Comparison of ENCODE assay signal across 12 mouse cellular contexts in the genomic region with DNA sequence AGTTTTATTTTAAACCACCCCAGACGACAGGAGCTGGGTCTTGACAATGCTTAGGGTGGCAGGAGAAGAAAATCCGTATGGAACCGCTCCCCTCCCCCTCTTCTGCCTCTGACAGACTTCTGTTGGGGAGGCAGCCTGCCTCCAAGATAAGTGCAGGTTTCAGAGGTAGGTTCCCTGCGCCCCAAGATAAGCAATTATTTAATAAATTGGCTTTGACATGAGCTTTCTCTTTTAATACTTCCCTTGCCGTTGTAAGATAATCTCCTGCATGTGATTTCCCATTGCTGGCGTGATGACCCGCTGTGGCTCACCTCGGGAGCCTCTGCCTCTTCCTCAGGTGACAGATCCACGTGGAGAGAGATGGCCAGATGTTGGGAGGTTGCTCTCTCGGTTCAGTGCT.
DNase-seq lines count a peak whose midpoint lies in the region; ATAC-seq lines count a peak whose summit lies in the region.
"Had no signal": no experiment of that assay in that cellular context is flagged by ENCODE, and none has a peak within 500 bp of the region (broad histone marks: within the 10 kb centered on the region; RNA-seq: fewer than 3 reads in every experiment).

No protein-coding gene starts in this region.

- peak overlapping the region; percentile 30; the same call in 1 of the 2 replicates for H3K9ac ChIP-seq in heart, embryonic 16.5 days (ENCODE audit: low read length)
- 0 out of 2 replicates have a peak overlapping the region, but pooled peaks have one; percentile 23 for H3K9ac ChIP-seq in midbrain, embryonic 14.5 days (replicated peaks; ENCODE audit: low read length)
- H3K9ac ChIP-seq in midbrain, embryonic 11.5 days (ENCODE audit: low read length) = no peak overlapping the region
- H3K9ac ChIP-seq in intestine, embryonic 14.5 days (ENCODE audit: low read length) = no peak overlapping the region; the same call in 1 of the 2 replicates
- no peak overlapping the region for H3K9ac ChIP-seq in stomach, embryonic 16.5 days (ENCODE audit: low read length)

- H3K36me3 ChIP-seq in heart, embryonic 16.5 days (ENCODE audit: control insufficient read depth, insufficient read depth) = no peaks in the 10 kb centered on the region
- no peaks in the 10 kb centered on the region for H3K36me3 ChIP-seq in midbrain, embryonic 14.5 days (ENCODE audit: control insufficient read depth, insufficient read depth, low read length)
- H3K36me3 ChIP-seq in midbrain, embryonic 11.5 days (ENCODE audit: control insufficient read depth, insufficient read depth, low read length) = no peaks in the 10 kb centered on the region
- H3K36me3 ChIP-seq in intestine, embryonic 14.5 days (ENCODE audit: control insufficient read depth, insufficient read depth, low read length) = no peaks in the 10 kb centered on the region
- no peaks in the 10 kb centered on the region for H3K36me3 ChIP-seq in stomach, embryonic 16.5 days (ENCODE audit: control insufficient read depth, insufficient read depth, low read length)

- WGBS in heart, embryonic 16.5 days = 17% methylated on average over 10 of the region's 10 CpGs
- WGBS in midbrain, embryonic 14.5 days = 27% methylated on average over 10 of the region's 10 CpGs
- 37% methylated on average over 10 of the region's 10 CpGs for WGBS in midbrain, embryonic 11.5 days
- 24% methylated on average over 10 of the region's 10 CpGs for WGBS in intestine, embryonic 14.5 days
- 28% methylated on average over 10 of the region's 10 CpGs for WGBS in stomach, embryonic 16.5 days

- peak overlapping the region; percentile 48 for H3K4me2 ChIP-seq in heart, embryonic 16.5 days (ENCODE audit: low read depth, low read length)
- no peak overlapping the region for H3K4me2 ChIP-seq in midbrain, embryonic 14.5 days (ENCODE audit: low read length)
- H3K4me2 ChIP-seq in midbrain, embryonic 11.5 days = no peak overlapping the region
- peak overlapping the region; percentile 26 for H3K4me2 ChIP-seq in intestine, embryonic 14.5 days (ENCODE audit: low read length)
- peak overlapping the region; percentile 33 for H3K4me2 ChIP-seq in stomach, embryonic 16.5 days (ENCODE audit: low read depth, low read length)

- no peaks in the 10 kb centered on the region for H3K27me3 ChIP-seq in heart, embryonic 16.5 days (ENCODE audit: control insufficient read depth, insufficient read depth, low read length)
- peaks cover 12% of the 10 kb centered on the region; the same call in 1 of the 2 replicates for H3K27me3 ChIP-seq in midbrain, embryonic 14.5 days (ENCODE audit: control insufficient read depth, insufficient read depth, low read length)
- H3K27me3 ChIP-seq in midbrain, embryonic 11.5 days (ENCODE audit: control insufficient read depth, insufficient read depth, low read length) = 0 out of 2 replicates have a peak, but pooled peaks cover 5% of the 10 kb centered on the region
- H3K27me3 ChIP-seq in intestine, embryonic 14.5 days (replicated peaks; ENCODE audit: control insufficient read depth, insufficient read depth, low read length) = no peaks in the 10 kb centered on the region
- H3K27me3 ChIP-seq in stomach, embryonic 16.5 days (ENCODE audit: control insufficient read depth, insufficient read depth, low read length) = no peaks in the 10 kb centered on the region

- no peak overlapping the region for H3K27ac ChIP-seq in heart, embryonic 16.5 days (ENCODE audit: low read length)
- H3K27ac ChIP-seq in midbrain, embryonic 14.5 days (replicated peaks; ENCODE audit: low read depth, low read length) = no peak overlapping the region
- no peak overlapping the region for H3K27ac ChIP-seq in midbrain, embryonic 11.5 days (ENCODE audit: low read depth, low read length)
- H3K27ac ChIP-seq in intestine, embryonic 14.5 days (ENCODE audit: low read depth) = no peak overlapping the region
- no peak overlapping the region for H3K27ac ChIP-seq in stomach, embryonic 16.5 days (ENCODE audit: low read length)
- H3K27ac ChIP-seq: left cerebral cortex, adult 2 months had no signal

- intact Hi-C loops in heart, postnatal 25 days (cut with DNase I) = loop anchor here (1.0 kb wide), 1 partner anchor 45 kb away; no protein-coding TSS in a partner anchor
- intact Hi-C loops in left cerebral cortex, postnatal 14 days (cut with DNase I) = no loop called here

- DNase-seq in heart, postnatal 25 days (ENCODE audit: low spot score) = no peak
- DNase-seq in midbrain, embryonic 14.5 days = no peak
- DNase-seq in midbrain, embryonic 11.5 days (ENCODE audit: low spot score, missing footprints) = no peak
- no peak for DNase-seq in intestine, embryonic 14.5 days (ENCODE audit: low spot score)
- DNase-seq in left cerebral cortex, postnatal 14 days (ENCODE audit: low spot score in 2 of 2) = no peak
- DNase-seq: cerebellum, adult 2 months; lung, postnatal 14 days; thymus, postnatal 25 days had no signal

- ATAC-seq in heart, embryonic 16.5 days (replicated peaks; ENCODE audit: extremely low read depth, insufficient read depth, low FRiP score) = no peak
- no peak for ATAC-seq in midbrain, embryonic 14.5 days (ENCODE audit: low FRiP score, low TSS enrichment)
- ATAC-seq in midbrain, embryonic 11.5 days (ENCODE audit: low FRiP score) = no peak
- no peak for ATAC-seq in intestine, embryonic 14.5 days (replicated peaks; ENCODE audit: low FRiP score, low TSS enrichment, low read depth)
- ATAC-seq in stomach, embryonic 16.5 days (ENCODE audit: insufficient read depth, low FRiP score) = no peak

- H3K4me1 ChIP-seq in heart, embryonic 16.5 days (ENCODE audit: control insufficient read depth, insufficient read depth, low read length) = peaks cover 4% of the 10 kb centered on the region; the same call in 1 of the 2 replicates
- H3K4me1 ChIP-seq in midbrain, embryonic 14.5 days (ENCODE audit: control insufficient read depth, insufficient read depth, low read length) = peaks cover 7% of the 10 kb centered on the region; the same call in 1 of the 2 replicates
- H3K4me1 ChIP-seq in midbrain, embryonic 11.5 days (ENCODE audit: control insufficient read depth, insufficient read depth, low read length) = no peaks in the 10 kb centered on the region
- H3K4me1 ChIP-seq in intestine, embryonic 14.5 days (replicated peaks; ENCODE audit: control insufficient read depth, insufficient read depth, low read length) = peaks cover 6% of the 10 kb centered on the region; the same call in 1 of the 2 replicates
- H3K4me1 ChIP-seq in stomach, embryonic 16.5 days (ENCODE audit: control insufficient read depth, insufficient read depth, low read length) = no peaks in the 10 kb centered on the region

- H3K4me3 ChIP-seq in heart, embryonic 16.5 days (ENCODE audit: low read length) = peak overlapping the region; percentile 19
- H3K4me3 ChIP-seq in midbrain, embryonic 14.5 days (replicated peaks; ENCODE audit: low read depth, low read length) = no peak overlapping the region
- no peak overlapping the region for H3K4me3 ChIP-seq in midbrain, embryonic 11.5 days (ENCODE audit: low read depth, low read length)
- H3K4me3 ChIP-seq in intestine, embryonic 14.5 days (ENCODE audit: low read depth, low read length) = no peak overlapping the region
- H3K4me3 ChIP-seq in stomach, embryonic 16.5 days (replicated peaks; ENCODE audit: low read length) = no peak overlapping the region
- H3K4me3 ChIP-seq: left cerebral cortex, adult 2 months; myocyte had no signal

- no peaks in the 10 kb centered on the region for H3K9me3 ChIP-seq in heart, embryonic 16.5 days (replicated peaks; ENCODE audit: control insufficient read depth, low read length)
- no peaks in the 10 kb centered on the region for H3K9me3 ChIP-seq in midbrain, embryonic 14.5 days (ENCODE audit: control insufficient read depth, low read length)
- no peaks in the 10 kb centered on the region for H3K9me3 ChIP-seq in midbrain, embryonic 11.5 days (ENCODE audit: control insufficient read depth, low read length)
- no peaks in the 10 kb centered on the region for H3K9me3 ChIP-seq in intestine, embryonic 14.5 days (ENCODE audit: control insufficient read depth, low read length)
- no peaks in the 10 kb centered on the region for H3K9me3 ChIP-seq in stomach, embryonic 16.5 days (replicated peaks; ENCODE audit: control insufficient read depth, low read length)

Comparison
In these comparisons a context has a peak if more than half of its experiments do, and no peak if none do; other contexts are left out.
1. H3K9ac ChIP-seq: peak in heart, embryonic 16.5 days (single experiment) and midbrain, embryonic 14.5 days (single experiment); none in midbrain, embryonic 11.5 days (single experiment), intestine, embryonic 14.5 days (single experiment) and stomach, embryonic 16.5 days (single experiment).
2. H3K4me2 ChIP-seq: peak in heart, embryonic 16.5 days (single experiment), intestine, embryonic 14.5 days (single experiment) and stomach, embryonic 16.5 days (single experiment); none in midbrain, embryonic 14.5 days (single experiment) and midbrain, embryonic 11.5 days (single experiment).